Mouse (Mus musculus) C2C12 (cell line): Measurements from ENCODE around the gene Noto. TPM values are rescaled to one million over a fixed set of nuclear protein-coding genes. Genes with fewer than 3 reads are reported as not detected.
A peak's percentile ranks its signal among the peaks of the same experiment; 100 is the strongest.

ENCODE experiments used
- H3K27me3 ChIP-seq: one replicate; pipeline ENCODE4 v1.6.1; 2011; ENCODE audit not compliant: control insufficient read depth, insufficient read depth, insufficient read length
- H3K36me3 ChIP-seq: one replicate; pipeline ENCODE4 v1.6.1; 2011; ENCODE audit not compliant: control insufficient read depth, insufficient read depth
- H3K4me3 ChIP-seq: one replicate; pipeline ENCODE4 v1.5.1; 2011; ENCODE audit warnings: mild to moderate bottlenecking, control low read depth; ENCODE audit not compliant: poor library complexity, insufficient read depth, severe bottlenecking
- H3K79me2 ChIP-seq: one replicate; pipeline ENCODE4 v1.6.1; 2011; ENCODE audit not compliant: control insufficient read depth, insufficient read depth
- H3K79me3 ChIP-seq: one replicate; pipeline ENCODE4 v1.6.1; 2011; ENCODE audit warnings: low read depth, control low read depth
- H3ac ChIP-seq: one replicate; pipeline ENCODE3; 2011; ENCODE audit warnings: low read depth; ENCODE audit not compliant: control insufficient read depth, insufficient read length
- CEBPB ChIP-seq: IDR thresholded peaks from one replicate; pipeline ENCODE4 v1.6.1; 2011; ENCODE audit warnings: low read depth, mild to moderate bottlenecking, control low read depth, moderate library complexity
- CTCF ChIP-seq: IDR thresholded peaks from one replicate; pipeline ENCODE4 v1.5.1; 2011; ENCODE audit not compliant: control insufficient read depth, insufficient read depth, insufficient read length
- FOSL1 ChIP-seq: IDR thresholded peaks from one replicate; pipeline ENCODE4 v1.8.0; 2011; ENCODE audit warnings: mild to moderate bottlenecking, low read length; ENCODE audit not compliant: poor library complexity, insufficient read depth, severe bottlenecking
- MAX ChIP-seq: IDR thresholded peaks from one replicate; pipeline ENCODE4 v1.6.1; 2011; ENCODE audit warnings: mild to moderate bottlenecking, control low read depth
- MYOD1 ChIP-seq: IDR thresholded peaks from one replicate; pipeline ENCODE4 v1.6.1; 2011; ENCODE audit warnings: low read depth; ENCODE audit not compliant: control insufficient read depth, insufficient read length
- MYOG ChIP-seq: IDR thresholded peaks from one replicate; pipeline ENCODE4 v1.6.1; 2011; ENCODE audit not compliant: control insufficient read depth, insufficient read length; ENCODE audit errors: extremely low read depth
- USF1 ChIP-seq: IDR thresholded peaks from one replicate; pipeline ENCODE4 v1.6.1; 2011; ENCODE audit warnings: low read depth, mild to moderate bottlenecking, control low read depth, moderate library complexity
- polyA plus RNA-seq: library from polyadenylated mRNA; unstranded; fragments of >200 nt; fragmentation: generic; extraction: Trizol; gene quantifications from one replicate; pipeline ENCODE4 v1.2.1, GENCODE M21; 2012; ENCODE audit warnings: missing spikeins

The Noto gene
- polyA plus RNA-seq, 1 experiment: not detected

DNA sequence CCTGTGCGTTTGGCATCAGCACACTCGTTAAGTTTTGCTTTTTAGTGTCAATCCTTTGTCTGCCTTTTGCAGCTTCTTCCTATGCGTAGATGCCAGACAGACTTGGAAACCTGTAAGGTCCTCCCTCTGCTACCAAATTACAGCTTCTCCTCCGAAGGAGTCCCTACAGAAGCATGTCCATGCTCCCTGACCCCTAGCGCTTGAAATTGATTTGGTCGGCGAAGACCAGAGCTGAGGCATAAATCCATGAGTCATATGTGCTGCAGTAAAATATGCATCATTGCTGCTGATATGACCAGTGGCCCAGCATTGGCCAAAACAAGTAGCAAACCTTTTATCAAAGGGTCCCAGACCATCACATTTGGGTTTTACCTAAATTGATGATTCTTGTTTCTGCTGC lies 29.1 kb downstream of the Noto start:
- Histone ChIP-seq H3K79me3 (peaks cover 61% of the 10 kb centered on the region), H3K79me2 (peaks cover 61% of the 10 kb centered on the region), H3K4me3 (peak overlapping the region; percentile 82), H3ac (peak overlapping the region; percentile 61), H3K27me3 (no peaks in the 10 kb centered on the region), H3K36me3 (peaks cover 42% of the 10 kb centered on the region)
- TF ChIP-seq MAX (no peak), MYOD1 (no peak), USF1 (no peak), MYOG (no peak), CEBPB (no peak)

GRCm38 (mm10) chr6:85459621-85460020 lies 35.9 kb downstream of the Noto start:
- peaks cover 95% of the 10 kb centered on the region for H3K36me3 ChIP-seq
- H3K4me3 ChIP-seq: no peak overlapping the region
- H3K79me2 ChIP-seq: peaks cover 66% of the 10 kb centered on the region
- TF ChIP-seq MYOG (no peak), MAX (no peak), CTCF (no peak), USF1 (no peak), MYOD1 (no peak), FOSL1 (no peak), CEBPB (no peak)
- H3K79me3 ChIP-seq: peaks cover 58% of the 10 kb centered on the region
- H3ac ChIP-seq: no peak overlapping the region
- H3K27me3 ChIP-seq: no peaks in the 10 kb centered on the region

DNA sequence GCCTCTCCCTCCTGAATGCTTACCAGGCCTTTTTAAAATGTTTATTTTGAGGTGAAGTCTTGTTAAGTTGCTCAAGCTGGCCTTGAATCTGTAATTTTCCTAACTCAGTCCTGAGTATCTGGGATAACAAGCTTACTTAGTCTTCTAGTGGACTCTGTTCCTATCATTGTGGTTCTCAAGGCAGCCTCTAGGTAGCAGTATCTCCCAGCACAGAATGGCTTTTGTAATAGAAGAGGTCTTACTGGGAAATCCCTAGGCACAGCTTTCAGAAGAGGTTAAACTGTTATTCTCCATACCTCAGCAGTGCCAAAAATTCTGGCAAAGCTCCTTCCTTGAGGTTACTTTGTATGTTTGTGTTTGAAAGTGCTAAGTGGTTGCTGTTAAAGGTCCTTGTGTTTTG lies 41.7 kb downstream of the Noto start:
- Histone ChIP-seq H3K79me2 (peaks cover 9% of the 10 kb centered on the region), H3ac (no peak overlapping the region), H3K4me3 (no peak overlapping the region), H3K79me3 (peaks cover 7% of the 10 kb centered on the region), H3K36me3 (peaks cover 90% of the 10 kb centered on the region), H3K27me3 (no peaks in the 10 kb centered on the region)
- TF ChIP-seq CEBPB (no peak), USF1 (no peak), MAX (no peak), CTCF (no peak), FOSL1 (no peak), MYOG (no peak), MYOD1 (no peak)

DNA sequence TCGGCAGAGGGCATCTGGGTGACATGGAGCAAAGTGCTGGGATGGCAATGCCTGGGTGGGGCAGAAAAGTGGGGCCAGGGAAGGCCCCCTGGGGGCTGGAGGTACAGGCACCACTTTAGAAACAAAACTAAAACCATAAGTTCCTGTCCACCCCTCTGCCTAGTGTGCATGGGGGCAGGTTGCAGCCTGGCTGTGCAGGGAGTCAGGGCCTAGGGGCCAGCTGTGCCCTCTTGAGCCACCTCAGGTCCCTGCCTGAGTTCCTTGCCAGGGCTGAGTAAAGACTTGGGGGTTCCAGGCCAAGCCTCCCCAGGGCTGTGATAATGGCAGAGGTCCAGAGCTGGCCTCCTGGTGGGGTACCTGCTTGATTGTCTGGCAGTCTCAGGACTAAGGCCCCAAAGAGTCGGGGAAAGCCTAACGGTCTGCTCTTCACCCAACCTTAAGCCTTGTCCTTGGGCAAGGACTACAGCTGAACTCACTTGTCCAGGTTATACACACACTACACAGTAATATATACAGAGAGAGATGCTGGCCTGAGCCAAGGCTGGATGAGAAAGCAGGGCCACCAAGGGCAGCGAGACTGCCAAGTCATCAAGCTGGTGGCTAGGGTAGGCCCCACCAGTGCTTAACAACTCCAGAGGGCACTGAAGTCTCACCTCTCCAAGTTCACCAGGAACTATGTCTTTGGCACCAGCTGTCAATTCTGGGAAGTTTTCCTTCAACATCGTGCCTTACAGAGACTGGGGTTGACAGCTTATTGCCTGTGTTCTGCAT lies 46.2 kb downstream of the Noto start:
- H3K36me3 ChIP-seq: peaks cover 46% of the 10 kb centered on the region
- H3K79me3 ChIP-seq: peaks cover 1% of the 10 kb centered on the region
- no peaks in the 10 kb centered on the region for H3K79me2 ChIP-seq
- TF ChIP-seq USF1: no peak
- no peak for TF ChIP-seq MYOD1
- TF ChIP-seq MAX: no peak
- TF ChIP-seq CTCF: no peak
- no peak for TF ChIP-seq CEBPB
- H3K4me3 ChIP-seq: no peak overlapping the region
- H3K27me3 ChIP-seq: no peaks in the 10 kb centered on the region
- no peak overlapping the region for H3ac ChIP-seq

DNA sequence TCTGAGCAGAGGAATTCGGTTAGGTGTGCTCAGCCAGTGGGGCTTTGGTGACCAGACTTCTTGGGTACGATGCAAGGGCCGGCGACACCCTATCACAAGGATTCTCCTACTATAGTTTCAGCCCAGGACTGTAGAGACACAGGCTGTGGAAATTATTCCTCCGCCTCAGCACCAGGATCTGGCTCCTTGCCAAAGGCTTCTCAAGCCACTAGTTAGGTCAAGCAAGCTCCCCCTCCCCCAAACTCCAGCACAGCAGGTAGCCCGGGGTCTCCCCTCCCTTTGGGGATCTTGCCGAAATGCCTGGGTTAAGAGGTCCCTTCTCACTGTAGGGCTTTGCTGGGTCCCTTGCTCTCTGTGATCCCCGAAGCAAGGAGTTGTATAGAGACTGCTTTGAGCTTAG lies 48.3 kb downstream of the Noto start:
- Histone ChIP-seq H3K4me3 (no peak overlapping the region), H3ac (no peak overlapping the region), H3K36me3 (peaks cover 25% of the 10 kb centered on the region), H3K27me3 (no peaks in the 10 kb centered on the region), H3K79me2 (no peaks in the 10 kb centered on the region), H3K79me3 (no peaks in the 10 kb centered on the region)
- no peak for TF ChIP-seq MAX

DNA sequence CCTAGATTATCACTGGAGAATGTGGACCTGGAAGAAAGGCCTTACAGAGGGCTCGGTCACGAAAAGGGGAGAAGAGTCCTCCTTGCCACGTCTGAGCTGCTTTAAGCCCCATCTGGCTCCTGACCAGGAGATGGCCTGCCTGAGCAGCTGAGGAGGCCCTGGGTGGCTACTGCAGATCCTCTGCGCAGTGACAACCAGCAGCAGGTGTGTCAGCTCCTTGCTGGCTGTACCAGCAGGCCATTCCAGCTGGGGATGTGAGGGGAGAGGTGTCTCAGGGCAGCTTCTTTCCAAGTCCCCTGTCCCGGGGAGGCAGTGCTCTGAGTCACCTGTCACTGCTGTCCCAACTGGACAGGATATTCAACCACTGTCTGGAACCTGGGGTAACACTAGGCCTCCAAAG lies 48.9 kb downstream of the Noto start:
- no peak overlapping the region for H3K4me3 ChIP-seq
- peaks cover 19% of the 10 kb centered on the region for H3K36me3 ChIP-seq
- peaks cover 1% of the 10 kb centered on the region for H3K27me3 ChIP-seq
- no peak overlapping the region for H3ac ChIP-seq
- H3K79me2 ChIP-seq: no peaks in the 10 kb centered on the region
- TF ChIP-seq CTCF (no peak), MYOG (no peak), MAX (no peak), USF1 (no peak), MYOD1 (no peak), FOSL1 (no peak), CEBPB (no peak)
- H3K79me3 ChIP-seq: no peaks in the 10 kb centered on the region
